Mouse (Mus musculus): ENCODE data around the gene Hsf5.

- no peak for TF ChIP-seq CTCF (IDR thresholded peaks at IDR 0.05)
- TF ChIP-seq POLR2A (IDR thresholded peaks at IDR 0.05; ENCODE audit: insufficient read depth, low read depth, low read length): no peak
Measured at GRCm38 (mm10) chr11:87595976-87596375, 21.0 kb upstream of the Hsf5 start.
